Mouse (Mus musculus) urinary bladder, postnatal 10 days (tissue): ENCODE measurements around the gene Adamtsl3.

Source experiments
- DNase-seq: peaks from one replicate; pipeline ENCODE4 v3.0.0; 2022; ENCODE audit warnings: low spot score

Adamtsl3 gene

DNA sequence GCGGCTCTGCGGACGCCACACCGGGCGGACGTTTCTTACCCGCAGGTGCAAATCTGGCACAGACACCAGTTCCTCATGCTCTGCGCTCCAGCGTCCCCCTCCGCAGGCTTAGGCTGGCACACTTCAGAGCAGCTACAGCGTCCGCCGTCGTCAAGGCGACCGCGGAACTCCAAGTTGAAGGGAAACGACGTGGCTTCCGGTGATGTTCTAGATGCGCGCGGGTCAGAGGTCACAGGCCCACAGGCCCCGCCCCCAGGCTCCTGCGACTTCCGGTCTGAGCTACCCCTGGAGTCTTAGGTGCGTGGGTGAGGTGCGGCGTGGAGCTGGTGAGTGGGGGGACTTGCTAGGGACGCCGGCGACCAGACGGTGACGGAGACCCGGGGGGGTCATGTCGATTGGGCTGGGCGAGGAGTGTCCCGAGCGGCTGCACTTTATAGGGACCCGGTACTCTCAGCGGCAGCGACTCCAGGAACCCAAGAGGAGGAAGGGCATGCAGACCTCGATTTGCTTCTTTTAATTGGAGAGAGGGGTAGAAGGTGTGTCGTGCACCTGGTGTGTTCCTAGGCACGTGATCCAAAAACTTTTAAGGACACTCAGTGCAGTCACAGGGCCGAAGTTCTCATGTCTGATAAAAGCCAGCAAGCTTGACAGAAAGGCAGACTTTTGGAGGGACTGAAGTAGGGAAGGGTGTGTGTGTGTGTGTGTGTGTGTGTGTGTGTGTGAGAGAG lies 313.0 kb downstream of the Adamtsl3 start, which contains the start of the genes Saxo2 and Efl1:
Saxo2 (minus strand) TSS at position 176 of the 728 bp plus-strand sequence.
Efl1 (plus strand) TSS at position 262 of the 728 bp plus-strand sequence.
- peak; percentile 76 for DNase-seq

- DNase-seq = no peak
These were observed 313.6 kb downstream of the Adamtsl3 start for GRCm38 (mm10) chr7:82649081-82649445.
